Mouse (Mus musculus): ENCODE results near the gene Mkln1. TPM values are rescaled to one million over a fixed set of nuclear protein-coding genes. Genes with fewer than 3 reads are reported as not detected.

The Mkln1 gene
- polyA plus RNA-seq, 1 experiment from 2014 or later = 196 TPM

GRCm38 (mm10) chr6:31390243-31390981 lies 8.1 kb upstream of the Mkln1 start:
- Histone ChIP-seq H3K9ac (ENCODE audit: low read depth, low read length) (no peak overlapping the region), H3K36me3 (ENCODE audit: control insufficient read depth, insufficient read depth, low read length) (no peaks in the 10 kb centered on the region), H3K4me2 (no peak overlapping the region), H3K4me1 (replicated peaks; ENCODE audit: control insufficient read depth, insufficient read depth, low read length) (no peaks in the 10 kb centered on the region), H3K27ac (ENCODE audit: low read depth, low read length) (no peak overlapping the region), H3K4me3 (ENCODE audit: low read depth, low read length) (no peak overlapping the region), H3K9me3 (ENCODE audit: control insufficient read depth, low read length) (no peaks in the 10 kb centered on the region), H3K27me3 (replicated peaks; ENCODE audit: control insufficient read depth, insufficient read depth, low read length) (no peaks in the 10 kb centered on the region)
- DNase-seq (ENCODE audit: low spot score) (no peak), ATAC-seq (replicated peaks; ENCODE audit: low FRiP score) (no peak)
- 62% methylated on average over 8 of the region's 8 CpGs for WGBS

- DNase-seq (ENCODE audit: low spot score) (no peak), ATAC-seq (replicated peaks; ENCODE audit: low FRiP score) (no peak)
- H3K9me3 ChIP-seq (ENCODE audit: control insufficient read depth, low read length) = no peaks in the 10 kb centered on the region
- no peak overlapping the region for H3K27ac ChIP-seq (ENCODE audit: low read depth, low read length)
- H3K9ac ChIP-seq (ENCODE audit: low read depth, low read length) = no peak overlapping the region
- H3K4me2 ChIP-seq = no peak overlapping the region
- no peak overlapping the region for H3K4me3 ChIP-seq (ENCODE audit: low read depth, low read length)
- no peaks in the 10 kb centered on the region for H3K36me3 ChIP-seq (ENCODE audit: control insufficient read depth, insufficient read depth, low read length)
- H3K27me3 ChIP-seq (replicated peaks; ENCODE audit: control insufficient read depth, insufficient read depth, low read length) = no peaks in the 10 kb centered on the region
- WGBS = 80% methylated on average over 5 of the region's 5 CpGs
- H3K4me1 ChIP-seq (replicated peaks; ENCODE audit: control insufficient read depth, insufficient read depth, low read length) = peaks cover 16% of the 10 kb centered on the region
These were observed 5.7 kb upstream of the Mkln1 start for GRCm38 (mm10) chr6:31392871-31393270.

GRCm38 (mm10) chr6:31396118-31396517 lies 2.4 kb upstream of the Mkln1 start:
- ATAC-seq (replicated peaks; ENCODE audit: low FRiP score) (no peak), DNase-seq (ENCODE audit: low spot score) (no peak)
- Histone ChIP-seq H3K27me3 (replicated peaks; ENCODE audit: control insufficient read depth, insufficient read depth, low read length) (no peaks in the 10 kb centered on the region), H3K9me3 (ENCODE audit: control insufficient read depth, low read length) (no peaks in the 10 kb centered on the region), H3K9ac (ENCODE audit: low read depth, low read length) (no peak overlapping the region), H3K27ac (ENCODE audit: low read depth, low read length) (0 out of 2 replicates have a peak overlapping the region, but pooled peaks have one; percentile 14), H3K4me1 (replicated peaks; ENCODE audit: control insufficient read depth, insufficient read depth, low read length) (peaks cover 34% of the 10 kb centered on the region), H3K4me3 (ENCODE audit: low read depth, low read length) (no peak overlapping the region), H3K4me2 (no peak overlapping the region), H3K36me3 (ENCODE audit: control insufficient read depth, insufficient read depth, low read length) (no peaks in the 10 kb centered on the region)
- WGBS = 42% methylated on average over 4 of the region's 4 CpGs

- peak overlapping the region; percentile 73; the same call in 1 of the 2 replicates for H3K4me2 ChIP-seq
- H3K27me3 ChIP-seq (replicated peaks; ENCODE audit: control insufficient read depth, insufficient read depth, low read length) = no peaks in the 10 kb centered on the region
- ATAC-seq (replicated peaks; ENCODE audit: low FRiP score) (no peak), DNase-seq (ENCODE audit: low spot score) (no peak)
- H3K27ac ChIP-seq (ENCODE audit: low read depth, low read length) = peak overlapping the region; percentile 16
- no peak overlapping the region for H3K9ac ChIP-seq (ENCODE audit: low read depth, low read length)
- H3K4me1 ChIP-seq (replicated peaks; ENCODE audit: control insufficient read depth, insufficient read depth, low read length) = peaks cover 41% of the 10 kb centered on the region
- H3K36me3 ChIP-seq (ENCODE audit: control insufficient read depth, insufficient read depth, low read length) = no peaks in the 10 kb centered on the region
- H3K9me3 ChIP-seq (ENCODE audit: control insufficient read depth, low read length) = no peaks in the 10 kb centered on the region
- H3K4me3 ChIP-seq (ENCODE audit: low read depth, low read length) = no peak overlapping the region; the same call in 1 of the 2 replicates
These were observed 1.2 kb upstream of the Mkln1 start for GRCm38 (mm10) chr6:31397308-31397707.

- Histone ChIP-seq H3K4me2 (peak overlapping the region; percentile 73), H3K4me1 (replicated peaks; ENCODE audit: control insufficient read depth, insufficient read depth, low read length) (peaks cover 45% of the 10 kb centered on the region), H3K9me3 (ENCODE audit: control insufficient read depth, low read length) (no peaks in the 10 kb centered on the region), H3K27me3 (replicated peaks; ENCODE audit: control insufficient read depth, insufficient read depth, low read length) (no peaks in the 10 kb centered on the region), H3K36me3 (ENCODE audit: control insufficient read depth, insufficient read depth, low read length) (no peaks in the 10 kb centered on the region), H3K4me3 (ENCODE audit: low read depth, low read length) (peak overlapping the region; percentile 96), H3K9ac (ENCODE audit: low read depth, low read length) (peak overlapping the region; percentile 98), H3K27ac (ENCODE audit: low read depth, low read length) (peak overlapping the region; percentile 92)
- peak; percentile 52 for ATAC-seq (replicated peaks; ENCODE audit: low FRiP score)
- 41% methylated on average over 10 of the region's 10 CpGs for WGBS
- no peak for DNase-seq (ENCODE audit: low spot score)
These were observed 632 bp upstream of the Mkln1 start for GRCm38 (mm10) chr6:31397775-31398430.

GRCm38 (mm10) chr6:31399206-31399549 lies 643 bp downstream of the Mkln1 start:
- ATAC-seq (replicated peaks; ENCODE audit: low FRiP score) (peak; percentile 30), DNase-seq (ENCODE audit: low spot score) (no peak)
- under 1% methylated on average over 28 of the region's 28 CpGs for WGBS
- Histone ChIP-seq H3K36me3 (ENCODE audit: control insufficient read depth, insufficient read depth, low read length) (no peaks in the 10 kb centered on the region), H3K27me3 (replicated peaks; ENCODE audit: control insufficient read depth, insufficient read depth, low read length) (no peaks in the 10 kb centered on the region), H3K9ac (ENCODE audit: low read depth, low read length) (peak overlapping the region; percentile 98), H3K27ac (ENCODE audit: low read depth, low read length) (peak overlapping the region; percentile 92), H3K4me2 (peak overlapping the region; percentile 73), H3K9me3 (ENCODE audit: control insufficient read depth, low read length) (no peaks in the 10 kb centered on the region), H3K4me3 (ENCODE audit: low read depth, low read length) (peak overlapping the region; percentile 96), H3K4me1 (replicated peaks; ENCODE audit: control insufficient read depth, insufficient read depth, low read length) (peaks cover 45% of the 10 kb centered on the region)

GRCm38 (mm10) chr6:31399566-31399965 lies 1.0 kb downstream of the Mkln1 start:
- Histone ChIP-seq H3K4me1 (replicated peaks; ENCODE audit: control insufficient read depth, insufficient read depth, low read length) (peaks cover 49% of the 10 kb centered on the region), H3K36me3 (ENCODE audit: control insufficient read depth, insufficient read depth, low read length) (no peaks in the 10 kb centered on the region), H3K4me3 (ENCODE audit: low read depth, low read length) (peak overlapping the region; percentile 96), H3K9me3 (ENCODE audit: control insufficient read depth, low read length) (no peaks in the 10 kb centered on the region), H3K9ac (ENCODE audit: low read depth, low read length) (peak overlapping the region; percentile 98), H3K27ac (ENCODE audit: low read depth, low read length) (peak overlapping the region; percentile 92), H3K27me3 (replicated peaks; ENCODE audit: control insufficient read depth, insufficient read depth, low read length) (no peaks in the 10 kb centered on the region), H3K4me2 (peak overlapping the region; percentile 73)
- DNase-seq (ENCODE audit: low spot score) (peak; percentile 50), ATAC-seq (replicated peaks; ENCODE audit: low FRiP score) (0 out of 2 replicates have a peak, but pooled peaks have one; percentile 29)
- 2% methylated on average over 13 of the region's 13 CpGs for WGBS

- WGBS = 51% methylated on average over 1 of the region's 1 CpGs
- no peak overlapping the region for H3K9ac ChIP-seq (ENCODE audit: low read depth, low read length)
- H3K9me3 ChIP-seq (ENCODE audit: control insufficient read depth, low read length) = no peaks in the 10 kb centered on the region
- no peak overlapping the region for H3K4me2 ChIP-seq
- H3K27me3 ChIP-seq (replicated peaks; ENCODE audit: control insufficient read depth, insufficient read depth, low read length) = no peaks in the 10 kb centered on the region
- no peak overlapping the region for H3K27ac ChIP-seq (ENCODE audit: low read depth, low read length)
- DNase-seq (ENCODE audit: low spot score) = no peak
- ATAC-seq (replicated peaks; ENCODE audit: low FRiP score) = no peak
- H3K4me3 ChIP-seq (ENCODE audit: low read depth, low read length) = no peak overlapping the region
- no peaks in the 10 kb centered on the region for H3K36me3 ChIP-seq (ENCODE audit: control insufficient read depth, insufficient read depth, low read length)
- peaks cover 16% of the 10 kb centered on the region for H3K4me1 ChIP-seq (replicated peaks; ENCODE audit: control insufficient read depth, insufficient read depth, low read length)
These were observed 12.5 kb downstream of the Mkln1 start for GRCm38 (mm10) chr6:31411017-31411416.

- Histone ChIP-seq H3K4me2 (no peak overlapping the region), H3K4me1 (replicated peaks; ENCODE audit: control insufficient read depth, insufficient read depth, low read length) (peaks cover 16% of the 10 kb centered on the region), H3K9ac (ENCODE audit: low read depth, low read length) (no peak overlapping the region), H3K36me3 (ENCODE audit: control insufficient read depth, insufficient read depth, low read length) (no peaks in the 10 kb centered on the region), H3K9me3 (ENCODE audit: control insufficient read depth, low read length) (no peaks in the 10 kb centered on the region), H3K27ac (ENCODE audit: low read depth, low read length) (no peak overlapping the region), H3K27me3 (replicated peaks; ENCODE audit: control insufficient read depth, insufficient read depth, low read length) (no peaks in the 10 kb centered on the region), H3K4me3 (ENCODE audit: low read depth, low read length) (no peak overlapping the region)
- ATAC-seq (replicated peaks; ENCODE audit: low FRiP score) (peak; percentile 65; the same call in 1 of the 2 replicates), DNase-seq (ENCODE audit: low spot score) (no peak)
These were observed 14.0 kb downstream of the Mkln1 start for GRCm38 (mm10) chr6:31412487-31412886.

All from liver, embryonic 11.5 days (tissue).